Mouse (Mus musculus): ENCODE measurements around the gene Arhgef1. TPM values are rescaled to one million over a fixed set of nuclear protein-coding genes. Genes with fewer than 3 reads are reported as not detected.
"Not testable (repeated sequence)": the region's sequence is repeated elsewhere in the genome, so short reads cannot be mapped to it uniquely, and the experiment has no call there.

Gene Arhgef1
- polyA plus RNA-seq, 1 experiment: 139 TPM

GRCm38 (mm10) chr7:24890281-24891216 lies 12.2 kb upstream of the Arhgef1 start:
- DNase-seq (ENCODE audit: low read depth): no peak

DNA sequence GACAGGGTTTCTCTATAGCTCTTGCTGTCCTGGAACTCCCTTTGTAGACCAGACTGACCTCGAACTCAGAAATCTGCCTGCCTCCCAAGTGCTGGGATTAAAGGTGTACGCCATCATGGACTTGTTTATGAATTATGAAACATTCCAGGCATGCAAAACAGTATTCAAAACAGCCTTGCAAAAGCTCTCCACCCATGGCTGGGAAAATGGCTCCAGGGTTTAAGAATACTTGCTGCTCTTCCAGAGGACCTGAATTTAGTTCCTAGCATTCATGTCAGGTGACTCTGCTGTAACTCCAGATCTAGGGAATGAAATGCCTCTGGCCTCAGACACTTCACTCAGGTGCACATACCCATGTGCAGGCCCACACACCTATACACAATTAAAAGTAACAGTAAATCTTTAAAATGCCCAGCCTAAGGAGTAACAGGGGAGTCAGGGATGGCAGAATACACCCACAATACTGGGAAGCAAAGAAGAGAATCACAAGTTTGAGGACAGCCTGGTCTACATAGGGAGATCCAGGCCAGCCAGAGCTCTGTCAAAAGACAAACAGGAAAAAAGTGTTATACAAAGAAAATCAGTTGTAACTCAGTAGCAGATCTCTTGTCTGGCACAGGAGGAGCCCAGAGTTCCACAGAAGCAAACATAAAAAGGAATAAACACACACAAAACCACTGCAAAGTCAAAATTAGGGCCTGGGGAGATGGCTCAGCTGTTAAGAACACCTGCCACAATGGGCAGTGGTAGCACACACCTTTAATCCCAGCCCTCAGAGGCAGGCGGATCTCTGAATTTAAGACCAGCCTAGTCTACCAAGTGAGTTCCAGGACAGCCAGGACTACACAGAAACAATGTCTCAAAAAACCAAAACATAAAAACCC lies 11.2 kb upstream of the Arhgef1 start:
- DNase-seq (ENCODE audit: low read depth): no peak

- DNase-seq (ENCODE audit: low read depth): no peak
These were observed 10.6 kb upstream of the Arhgef1 start for GRCm38 (mm10) chr7:24892125-24892583.

GRCm38 (mm10) chr7:24895749-24896148 lies 7.0 kb upstream of the Arhgef1 start:
- DNase-seq (ENCODE audit: low read depth): not testable (repeated sequence)

DNA sequence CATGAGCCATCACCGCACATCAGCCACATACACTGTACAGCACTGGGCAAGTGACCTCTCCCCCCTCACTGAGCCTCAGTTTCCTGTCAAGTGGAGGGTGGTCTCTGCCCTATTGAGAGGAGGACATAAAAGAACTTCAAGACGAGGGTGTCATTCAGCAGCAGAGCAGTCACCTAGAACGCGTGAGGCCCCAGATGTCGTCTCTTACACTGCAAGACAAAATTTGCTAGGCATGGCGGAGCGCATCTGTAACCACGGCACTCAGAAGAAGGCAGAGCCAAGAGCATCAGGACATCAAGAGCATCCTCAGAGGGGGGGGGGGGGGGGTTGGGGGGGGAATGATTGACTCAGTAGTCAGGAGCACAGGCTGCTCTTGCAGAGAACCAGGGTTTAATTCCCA lies 6.4 kb upstream of the Arhgef1 start:
- no peak for DNase-seq (ENCODE audit: low read depth)

GRCm38 (mm10) chr7:24897224-24897623 lies 5.5 kb upstream of the Arhgef1 start, which contains the start of gene Cd79a:
Cd79a (plus strand) TSS chr7:24897381.
- no peak for DNase-seq (ENCODE audit: low read depth)

DNA sequence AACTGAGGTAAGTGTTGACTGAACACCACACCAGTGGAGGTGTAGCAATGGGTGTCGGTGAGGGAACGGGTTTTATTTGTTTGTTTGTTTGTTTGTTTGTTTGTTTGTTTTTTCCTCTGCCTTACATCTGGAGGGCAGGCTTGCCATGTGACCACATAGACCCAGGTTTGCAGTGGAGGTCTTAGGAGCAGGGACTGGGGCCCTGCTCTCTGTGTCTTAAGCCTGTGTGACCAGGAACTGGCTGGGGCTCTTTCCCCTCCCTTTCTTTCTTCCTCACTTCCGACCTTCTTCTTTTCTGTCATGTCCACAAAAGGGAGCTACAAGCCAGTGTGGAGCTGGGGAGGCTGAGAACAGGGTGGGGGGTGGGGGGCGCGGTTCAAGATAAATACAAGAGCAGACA lies 4.8 kb upstream of the Arhgef1 start:
- no peak for DNase-seq (ENCODE audit: low read depth)

DNA sequence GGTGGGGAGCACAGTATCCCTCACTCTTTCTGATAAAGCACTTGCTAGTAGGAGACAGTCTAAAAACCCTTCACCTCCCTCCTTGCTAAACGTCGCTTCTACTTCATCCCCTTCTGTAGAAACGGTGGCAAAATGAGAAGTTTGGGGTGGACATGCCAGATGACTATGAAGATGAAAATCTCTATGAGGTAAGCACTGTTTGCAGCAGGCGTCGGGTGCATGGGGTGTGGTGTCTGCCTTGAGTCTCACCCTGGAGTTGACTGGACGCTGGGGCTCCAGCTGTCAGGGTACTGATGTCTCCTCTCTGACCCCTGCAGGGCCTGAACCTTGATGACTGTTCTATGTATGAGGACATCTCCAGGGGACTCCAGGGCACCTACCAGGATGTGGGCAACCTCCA lies 1.6 kb upstream of the Arhgef1 start:
- DNase-seq (ENCODE audit: low read depth): no peak

- no peak for DNase-seq (ENCODE audit: low read depth)
These were observed 870 bp upstream of the Arhgef1 start for GRCm38 (mm10) chr7:24901842-24902241.

- DNase-seq (ENCODE audit: low read depth): no peak
These were observed 465 bp upstream of the Arhgef1 start for GRCm38 (mm10) chr7:24902264-24902629.

DNA sequence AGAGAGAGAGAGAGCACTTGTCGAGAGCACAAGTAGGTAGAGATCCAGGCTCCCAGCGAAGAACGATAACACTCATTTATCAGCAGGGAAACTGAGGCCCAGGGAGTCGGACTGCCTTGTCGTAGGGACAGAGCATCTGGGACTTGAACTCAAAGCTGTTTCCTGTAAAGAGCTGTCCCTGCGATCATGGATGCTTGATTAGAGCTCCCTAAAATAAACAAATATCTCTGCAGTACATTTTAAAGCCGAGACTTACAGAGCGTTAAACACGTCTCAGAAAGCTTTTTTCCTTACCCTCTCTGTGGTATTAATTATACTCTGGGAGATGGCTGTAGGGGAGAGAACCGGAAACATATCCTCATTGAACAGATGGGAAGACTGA lies 723 bp downstream of the Arhgef1 start:
- DNase-seq (ENCODE audit: low read depth): no peak

DNA sequence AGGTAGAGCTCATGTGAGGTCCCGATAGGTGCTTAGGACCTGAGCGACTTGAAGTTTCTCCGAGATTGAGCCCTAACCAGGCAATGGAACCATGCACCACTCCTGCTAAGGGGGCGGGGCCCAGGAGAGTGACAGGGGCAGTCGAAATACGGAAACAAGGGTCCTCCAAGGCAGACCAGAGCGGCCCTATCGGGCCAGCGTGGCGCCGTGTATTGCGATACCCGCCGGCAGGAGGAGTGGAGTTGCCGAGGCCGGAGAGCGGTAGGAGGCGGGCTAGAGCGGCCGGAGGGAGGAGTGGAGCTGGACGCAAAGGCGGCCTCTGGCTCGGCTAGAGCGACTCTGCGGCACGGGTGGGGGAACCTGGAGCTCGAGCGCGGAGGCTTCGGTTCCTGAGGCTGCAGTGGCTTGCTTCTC lies 1.4 kb downstream of the Arhgef1 start:
- DNase-seq (ENCODE audit: low read depth): peak; percentile 66

GRCm38 (mm10) chr7:24904936-24905335 lies 2.2 kb downstream of the Arhgef1 start:
- DNase-seq (ENCODE audit: low read depth): no peak

- no peak for DNase-seq (ENCODE audit: low read depth)
These were observed 3.8 kb downstream of the Arhgef1 start for GRCm38 (mm10) chr7:24906551-24906950.

DNA sequence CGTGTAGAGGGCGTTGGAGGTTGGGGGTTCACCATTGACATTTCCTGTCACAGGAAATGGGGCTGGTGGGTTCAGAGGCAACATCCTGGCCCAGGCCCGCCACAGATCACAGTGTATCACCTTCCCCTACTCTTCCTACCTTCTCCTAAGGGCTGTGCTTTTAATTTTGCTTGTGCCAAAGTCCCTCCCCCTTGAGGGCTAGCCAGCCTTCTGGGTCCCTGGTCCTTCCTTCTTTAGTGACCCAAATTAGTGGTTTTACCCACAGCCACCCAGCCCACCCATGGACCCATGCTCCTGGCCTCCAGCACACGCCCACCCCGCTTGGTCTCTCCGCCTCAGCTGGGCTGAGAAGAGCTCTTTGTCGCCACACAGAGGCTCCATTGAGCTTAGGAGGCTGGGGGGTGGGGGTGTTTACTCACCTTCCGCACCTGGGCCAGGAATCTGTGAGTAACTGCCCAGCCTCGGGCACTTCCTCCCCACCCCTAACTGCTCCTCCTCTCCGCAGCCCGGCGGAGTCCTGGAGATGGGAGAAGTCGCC lies 4.6 kb downstream of the Arhgef1 start:
- DNase-seq (ENCODE audit: low read depth): no peak

DNA sequence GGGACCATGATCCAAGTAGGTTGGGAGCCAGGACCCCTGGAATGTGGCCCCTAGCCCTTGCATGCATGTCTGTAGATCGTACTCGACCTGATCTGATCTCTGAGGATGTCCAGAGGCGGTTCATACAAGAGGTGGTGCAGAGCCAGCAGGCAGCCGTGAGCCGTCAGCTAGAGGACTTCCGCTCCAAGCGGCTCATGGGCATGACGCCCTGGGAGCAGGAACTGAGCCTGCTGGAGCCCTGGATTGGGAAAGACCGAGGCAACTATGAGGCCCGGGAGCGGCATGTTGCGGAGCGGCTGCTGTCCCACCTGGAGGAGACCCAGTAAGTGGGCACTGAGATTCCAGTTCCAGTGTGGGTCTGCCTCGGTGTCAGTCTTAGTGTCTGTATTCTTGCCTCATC lies 9.8 kb downstream of the Arhgef1 start:
- no peak for DNase-seq (ENCODE audit: low read depth)

GRCm38 (mm10) chr7:24918763-24919323 lies 16.1 kb downstream of the Arhgef1 start:
- DNase-seq (ENCODE audit: low read depth): no peak

DNA sequence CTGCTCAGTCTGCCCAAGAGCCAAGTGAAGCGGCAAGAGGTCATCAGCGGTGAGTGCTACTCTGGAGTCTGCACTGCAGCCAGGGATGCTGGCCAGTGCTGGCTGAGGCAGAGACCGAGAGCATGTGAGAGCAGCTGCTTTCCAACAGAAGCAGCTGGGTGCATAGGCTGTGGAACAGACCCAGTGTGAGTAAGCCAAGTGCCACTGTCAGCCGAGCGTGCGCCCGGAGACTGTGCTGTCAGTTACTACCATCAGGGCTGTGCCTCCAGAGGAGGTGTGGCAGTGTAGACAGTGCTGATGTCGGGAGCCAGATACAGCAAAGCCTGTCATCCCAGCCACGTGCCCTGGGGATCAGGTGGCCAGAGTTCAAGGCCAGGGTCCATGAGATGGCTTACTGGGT lies 17.0 kb downstream of the Arhgef1 start:
- DNase-seq (ENCODE audit: low read depth): no peak

GRCm38 (mm10) chr7:24930475-24930874 lies 27.8 kb downstream of the Arhgef1 start:
- DNase-seq (ENCODE audit: low read depth): no peak

GRCm38 (mm10) chr7:24931651-24932050 lies 28.9 kb downstream of the Arhgef1 start:
- no peak for DNase-seq (ENCODE audit: low read depth)

- no peak for DNase-seq (ENCODE audit: low read depth)
These were observed 40.9 kb downstream of the Arhgef1 start for GRCm38 (mm10) chr7:24943641-24944040.
